Mouse (Mus musculus): ENCODE measurements at regions not wholly inside any gene's neighbourhood (a gene's known extent, or its start where the extent isn't known, plus 50 kb on each side); places are given as distances from the start of the nearest gene placed in this dataset.

- no peak for TF ChIP-seq CTCF (IDR thresholded peaks at IDR 0.05)
- TF ChIP-seq POLR2A (IDR thresholded peaks at IDR 0.05; ENCODE audit: insufficient read depth, low read depth, low read length), result no peak
- no peak for TF ChIP-seq EP300 (IDR thresholded peaks at IDR 0.05; ENCODE audit: insufficient read depth, low read depth, low read length)
Observed at GRCm38 (mm10) chr15:97607617-97608206, 97.9 kb downstream of the Rpap3 start.

Data from heart, adult 2 months (tissue).